Mouse (Mus musculus): Measurements from ENCODE around the gene Lcn12. TPM values are rescaled to one million over a fixed set of nuclear protein-coding genes. Genes with fewer than 3 reads are reported as not detected.

Gene Lcn12
- polyA plus RNA-seq, 1 experiment from 2014 or later: not detected

GRCm38 (mm10) chr2:25482969-25483368 is 10.7 kb downstream of the Lcn12 start:
- H3K27ac ChIP-seq (ENCODE audit: low read depth, low read length): no peak overlapping the region
- no peaks in the 10 kb centered on the region; the same call in 1 of the 2 replicates for H3K27me3 ChIP-seq (replicated peaks; ENCODE audit: control insufficient read depth, insufficient read depth, low read length)
- no peaks in the 10 kb centered on the region for H3K9me3 ChIP-seq (ENCODE audit: control insufficient read depth, low read length)
- WGBS: 15% methylated on average over 7 of the region's 7 CpGs
- no peak overlapping the region for H3K9ac ChIP-seq (ENCODE audit: low read depth, low read length)
- H3K4me2 ChIP-seq: no peak overlapping the region
- no peaks in the 10 kb centered on the region for H3K36me3 ChIP-seq (ENCODE audit: control insufficient read depth, insufficient read depth, low read length)
- DNase-seq (ENCODE audit: low spot score) (no peak), ATAC-seq (replicated peaks; ENCODE audit: low FRiP score) (no peak)
- H3K4me1 ChIP-seq (replicated peaks; ENCODE audit: control insufficient read depth, insufficient read depth, low read length): 0 out of 2 replicates have a peak, but pooled peaks cover 3% of the 10 kb centered on the region
- H3K4me3 ChIP-seq (ENCODE audit: low read depth, low read length): no peak overlapping the region

- DNase-seq (ENCODE audit: low spot score) (no peak), ATAC-seq (replicated peaks; ENCODE audit: low FRiP score) (no peak)
- WGBS: 71% methylated on average over 1 of the region's 1 CpGs
- H3K9ac ChIP-seq (ENCODE audit: low read depth, low read length): no peak overlapping the region
- H3K27me3 ChIP-seq (replicated peaks; ENCODE audit: control insufficient read depth, insufficient read depth, low read length): no peaks in the 10 kb centered on the region; the same call in 1 of the 2 replicates
- H3K9me3 ChIP-seq (ENCODE audit: control insufficient read depth, low read length): no peaks in the 10 kb centered on the region
- no peak overlapping the region for H3K27ac ChIP-seq (ENCODE audit: low read depth, low read length)
- H3K4me3 ChIP-seq (ENCODE audit: low read depth, low read length): no peak overlapping the region
- H3K36me3 ChIP-seq (ENCODE audit: control insufficient read depth, insufficient read depth, low read length): no peaks in the 10 kb centered on the region
- no peak overlapping the region for H3K4me2 ChIP-seq
- H3K4me1 ChIP-seq (replicated peaks; ENCODE audit: control insufficient read depth, insufficient read depth, low read length): 0 out of 2 replicates have a peak, but pooled peaks cover 2% of the 10 kb centered on the region
Measured at GRCm38 (mm10) chr2:25480541-25480940, 13.2 kb downstream of the Lcn12 start.

GRCm38 (mm10) chr2:25479551-25480311 is 14.0 kb downstream of the Lcn12 start:
- Histone ChIP-seq H3K27me3 (replicated peaks; ENCODE audit: control insufficient read depth, insufficient read depth, low read length) (no peaks in the 10 kb centered on the region; the same call in 1 of the 2 replicates), H3K36me3 (ENCODE audit: control insufficient read depth, insufficient read depth, low read length) (no peaks in the 10 kb centered on the region), H3K4me2 (no peak overlapping the region), H3K4me3 (ENCODE audit: low read depth, low read length) (no peak overlapping the region), H3K27ac (ENCODE audit: low read depth, low read length) (no peak overlapping the region), H3K9ac (ENCODE audit: low read depth, low read length) (no peak overlapping the region), H3K4me1 (replicated peaks; ENCODE audit: control insufficient read depth, insufficient read depth, low read length) (no peaks in the 10 kb centered on the region), H3K9me3 (ENCODE audit: control insufficient read depth, low read length) (no peaks in the 10 kb centered on the region)
- 61% methylated on average over 10 of the region's 10 CpGs for WGBS
- no peak for ATAC-seq (replicated peaks; ENCODE audit: low FRiP score)
- no peak for DNase-seq (ENCODE audit: low spot score)

- DNase-seq (ENCODE audit: low spot score): no peak
Measured at GRCm38 (mm10) chr2:25477967-25478675, 15.6 kb downstream of the Lcn12 start.

GRCm38 (mm10) chr2:25477541-25477940 is 16.2 kb downstream of the Lcn12 start:
- Histone ChIP-seq H3K36me3 (ENCODE audit: control insufficient read depth, insufficient read depth, low read length) (no peaks in the 10 kb centered on the region), H3K27me3 (replicated peaks; ENCODE audit: control insufficient read depth, insufficient read depth, low read length) (no peaks in the 10 kb centered on the region; the same call in 1 of the 2 replicates), H3K9ac (ENCODE audit: low read depth, low read length) (no peak overlapping the region), H3K9me3 (ENCODE audit: control insufficient read depth, low read length) (no peaks in the 10 kb centered on the region), H3K4me1 (replicated peaks; ENCODE audit: control insufficient read depth, insufficient read depth, low read length) (no peaks in the 10 kb centered on the region), H3K4me2 (no peak overlapping the region), H3K27ac (ENCODE audit: low read depth, low read length) (no peak overlapping the region), H3K4me3 (ENCODE audit: low read depth, low read length) (no peak overlapping the region)
- ATAC-seq (replicated peaks; ENCODE audit: low FRiP score): no peak
- WGBS: 82% methylated on average over 8 of the region's 8 CpGs
- DNase-seq (ENCODE audit: low spot score): no peak

More at GRCm38 (mm10) chr2:25477967-25478675, 15.6 kb downstream of the Lcn12 start:
- Histone ChIP-seq H3K9ac (ENCODE audit: low read depth, low read length) (no peak overlapping the region), H3K36me3 (ENCODE audit: control insufficient read depth, insufficient read depth, low read length) (no peaks in the 10 kb centered on the region), H3K4me3 (ENCODE audit: low read depth, low read length) (no peak overlapping the region), H3K4me1 (replicated peaks; ENCODE audit: control insufficient read depth, insufficient read depth, low read length) (no peaks in the 10 kb centered on the region), H3K27ac (ENCODE audit: low read depth, low read length) (no peak overlapping the region), H3K27me3 (replicated peaks; ENCODE audit: control insufficient read depth, insufficient read depth, low read length) (no peaks in the 10 kb centered on the region; the same call in 1 of the 2 replicates), H3K9me3 (ENCODE audit: control insufficient read depth, low read length) (no peaks in the 10 kb centered on the region), H3K4me2 (no peak overlapping the region)
- 85% methylated on average over 3 of the region's 3 CpGs for WGBS
- no peak for ATAC-seq (replicated peaks; ENCODE audit: low FRiP score)

GRCm38 (mm10) chr2:25472550-25472949 is 21.2 kb downstream of the Lcn12 start:
- WGBS: 72% methylated on average over 2 of the region's 2 CpGs
- no peaks in the 10 kb centered on the region for H3K9me3 ChIP-seq (ENCODE audit: control insufficient read depth, low read length)

GRCm38 (mm10) chr2:25469969-25470368 is 23.7 kb downstream of the Lcn12 start, which contains the start of gene Ptgds:
Ptgds (minus strand) TSS chr2:25470046.
- Histone ChIP-seq H3K4me3 (ENCODE audit: low read depth, low read length) (no peak within 1 kb of the TSS), H3K27ac (ENCODE audit: low read depth, low read length) (no peak within 1 kb of the TSS), H3K4me1 (replicated peaks; ENCODE audit: control insufficient read depth, insufficient read depth, low read length) (peaks cover 4% of the 10 kb centered on the region; the same call in 1 of the 2 replicates), H3K4me2 (no peak within 1 kb of the TSS), H3K9ac (ENCODE audit: low read depth, low read length) (no peak within 1 kb of the TSS), H3K36me3 (ENCODE audit: control insufficient read depth, insufficient read depth, low read length) (no peaks in the 10 kb centered on the region), H3K9me3 (ENCODE audit: control insufficient read depth, low read length) (no peaks in the 10 kb centered on the region), H3K27me3 (replicated peaks; ENCODE audit: control insufficient read depth, insufficient read depth, low read length) (no peaks in the 10 kb centered on the region; the same call in 1 of the 2 replicates)
- ATAC-seq (replicated peaks; ENCODE audit: low FRiP score) (no peak), DNase-seq (ENCODE audit: low spot score) (no peak)
- 49% methylated on average over 6 of the region's 6 CpGs for WGBS

More at GRCm38 (mm10) chr2:25472550-25472949, 21.2 kb downstream of the Lcn12 start:
- Histone ChIP-seq H3K27ac (ENCODE audit: low read depth, low read length) (no peak overlapping the region), H3K27me3 (replicated peaks; ENCODE audit: control insufficient read depth, insufficient read depth, low read length) (no peaks in the 10 kb centered on the region; the same call in 1 of the 2 replicates), H3K36me3 (ENCODE audit: control insufficient read depth, insufficient read depth, low read length) (no peaks in the 10 kb centered on the region), H3K4me3 (ENCODE audit: low read depth, low read length) (no peak overlapping the region), H3K4me1 (replicated peaks; ENCODE audit: control insufficient read depth, insufficient read depth, low read length) (no peaks in the 10 kb centered on the region), H3K9ac (ENCODE audit: low read depth, low read length) (no peak overlapping the region), H3K4me2 (no peak overlapping the region)
- ATAC-seq (replicated peaks; ENCODE audit: low FRiP score): no peak
- no peak for DNase-seq (ENCODE audit: low spot score)

- Histone ChIP-seq H3K9ac (ENCODE audit: low read depth, low read length) (no peak overlapping the region), H3K27me3 (replicated peaks; ENCODE audit: control insufficient read depth, insufficient read depth, low read length) (no peaks in the 10 kb centered on the region; the same call in 1 of the 2 replicates), H3K27ac (ENCODE audit: low read depth, low read length) (no peak overlapping the region), H3K4me3 (ENCODE audit: low read depth, low read length) (no peak overlapping the region), H3K4me1 (replicated peaks; ENCODE audit: control insufficient read depth, insufficient read depth, low read length) (peaks cover 4% of the 10 kb centered on the region; the same call in 1 of the 2 replicates), H3K4me2 (no peak overlapping the region), H3K36me3 (ENCODE audit: control insufficient read depth, insufficient read depth, low read length) (no peaks in the 10 kb centered on the region), H3K9me3 (ENCODE audit: control insufficient read depth, low read length) (no peaks in the 10 kb centered on the region)
- ATAC-seq (replicated peaks; ENCODE audit: low FRiP score): no peak
- DNase-seq (ENCODE audit: low spot score): no peak
- WGBS: 78% methylated on average over 10 of the region's 10 CpGs
Measured at GRCm38 (mm10) chr2:25468962-25469915, 24.5 kb downstream of the Lcn12 start.

Data from liver, embryonic 11.5 days (tissue).